Mouse (Mus musculus) intestine, embryonic 16.5 days (tissue): ENCODE measurements around the gene Fam222a. TPM values are rescaled to one million over a fixed set of nuclear protein-coding genes. Genes with fewer than 3 reads are reported as not detected.

Source experiments
- ATAC-seq: fragments of 200-750 bp; cut with Nextera tagmentation; 2 replicates; pipeline ENCODE4 v1.8.0; 2017; ENCODE audit warnings: moderate TSS enrichment, moderate library complexity
- H3K27ac ChIP-seq: fragments of 300-500 bp; sonication (generic); 2 replicates; pipeline ENCODE4 v1.5.1; 2014; ENCODE audit warnings: mild to moderate bottlenecking, low read length
- H3K27me3 ChIP-seq: fragments of 300-500 bp; sonication (generic); replicated peaks from 2 replicates; pipeline ENCODE4 v1.6.1; 2014; ENCODE audit warnings: low read length, control low read depth, mixed read lengths; ENCODE audit not compliant: control insufficient read depth, insufficient read depth
- H3K36me3 ChIP-seq: fragments of 300-500 bp; sonication (generic); 2 replicates; pipeline ENCODE4 v1.6.1; 2014; ENCODE audit warnings: low read length, control low read depth; ENCODE audit not compliant: control insufficient read depth, insufficient read depth
- H3K4me1 ChIP-seq: fragments of 300-500 bp; sonication (generic); 2 replicates; pipeline ENCODE4 v1.6.1; 2014; ENCODE audit warnings: low read length, control low read depth, mixed read lengths; ENCODE audit not compliant: control insufficient read depth, insufficient read depth
- H3K4me2 ChIP-seq: fragments of 300-500 bp; sonication (generic); 2 replicates; pipeline ENCODE4 v1.6.1; 2014; ENCODE audit warnings: low read depth, low read length, control low read depth
- H3K4me3 ChIP-seq: fragments of 300-500 bp; sonication (generic); 2 replicates; pipeline ENCODE4 v1.5.1; 2014; ENCODE audit warnings: mild to moderate bottlenecking, low read length
- H3K9ac ChIP-seq: fragments of 300-500 bp; sonication (generic); 2 replicates; pipeline ENCODE4 v1.6.1; 2014; ENCODE audit warnings: low read depth, low read length
- H3K9me3 ChIP-seq: fragments of 300-500 bp; sonication (generic); 2 replicates; pipeline ENCODE4 v1.6.1; 2016; ENCODE audit warnings: low read length, control low read depth; ENCODE audit not compliant: control insufficient read depth
- WGBS: fragments of 180-500 bp; shearing (Covaris S2); extraction: QIAGEN DNeasy Blood & Tissue Kit; methylation state at CpG from one replicate; pipeline ENCODE4 v1.1.7; 2014; 5-methylcytosine and 5-hydroxymethylcytosine counted together
- polyA plus RNA-seq: library from polyadenylated mRNA; unstranded; fragments of >200 nt; fragmentation: Nextera tagmentation; extraction: Ambion mirVana; gene quantifications from 2 replicates; pipeline ENCODE4 v1.2.1, GENCODE M21; 2015

Gene Fam222a
- polyA plus RNA-seq, 1 experiment from 2014 or later, result 3.9 TPM

- Histone ChIP-seq H3K9ac (no peak overlapping the region), H3K36me3 (no peaks in the 10 kb centered on the region), H3K4me2 (peak overlapping the region; percentile 27; the same call in 1 of the 2 replicates), H3K4me1 (peaks cover 53% of the 10 kb centered on the region), H3K4me3 (no peak overlapping the region), H3K27me3 (no peaks in the 10 kb centered on the region; the same call in 1 of the 2 replicates), H3K9me3 (no peaks in the 10 kb centered on the region), H3K27ac (0 out of 2 replicates have a peak overlapping the region, but pooled peaks have one; percentile 13)
- 74% methylated on average over 7 of the region's 7 CpGs for WGBS
- no peak for ATAC-seq
These were observed 7.7 kb downstream of the Fam222a start for GRCm38 (mm10) chr5:114575530-114575929.

DNA sequence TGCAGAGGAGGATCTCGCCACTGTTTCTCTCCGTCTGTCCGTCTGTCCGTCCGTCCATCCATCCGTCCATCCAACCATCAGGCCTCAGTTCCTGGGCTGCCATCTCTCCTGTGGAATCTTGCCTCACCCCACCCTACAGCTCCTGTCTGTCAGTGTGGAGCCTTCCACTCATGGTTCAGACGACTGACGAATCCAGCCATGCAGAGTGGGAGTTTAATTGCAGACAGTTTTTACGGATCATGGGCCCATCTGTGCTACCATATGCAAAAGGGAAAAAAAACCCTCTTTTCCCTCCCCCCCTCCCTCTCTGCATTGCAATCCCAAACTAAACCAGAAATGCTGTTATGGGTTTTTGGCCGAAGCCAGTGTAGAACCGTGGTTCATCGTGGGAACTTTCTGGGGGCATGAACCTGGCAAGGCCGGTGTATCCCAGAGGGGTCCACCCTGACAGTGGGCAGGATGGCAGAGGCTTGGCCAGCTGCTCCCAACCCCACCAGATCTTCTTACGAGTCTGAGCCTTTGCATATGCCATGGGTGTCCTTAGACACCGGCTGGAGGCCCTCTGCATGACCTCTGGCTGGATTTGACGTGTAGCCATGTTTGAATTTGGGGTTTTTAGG is 8.3 kb downstream of the Fam222a start:
- WGBS, result 86% methylated on average over 16 of the region's 16 CpGs
- Histone ChIP-seq H3K4me3 (no peak overlapping the region), H3K27ac (no peak overlapping the region), H3K9ac (no peak overlapping the region), H3K27me3 (no peaks in the 10 kb centered on the region; the same call in 1 of the 2 replicates), H3K4me2 (no peak overlapping the region), H3K9me3 (no peaks in the 10 kb centered on the region), H3K36me3 (no peaks in the 10 kb centered on the region), H3K4me1 (peaks cover 48% of the 10 kb centered on the region)
- no peak for ATAC-seq

- Histone ChIP-seq H3K9ac (no peak overlapping the region), H3K9me3 (no peaks in the 10 kb centered on the region), H3K4me2 (no peak overlapping the region), H3K4me3 (no peak overlapping the region), H3K27ac (no peak overlapping the region), H3K27me3 (no peaks in the 10 kb centered on the region), H3K36me3 (no peaks in the 10 kb centered on the region), H3K4me1 (peaks cover 30% of the 10 kb centered on the region)
- no peak for ATAC-seq
- WGBS, result 38% methylated on average over 20 of the region's 20 CpGs
These were observed 10.5 kb downstream of the Fam222a start for GRCm38 (mm10) chr5:114578361-114578760.

GRCm38 (mm10) chr5:114579714-114580357 is 12.0 kb downstream of the Fam222a start:
- H3K9me3 ChIP-seq, result no peaks in the 10 kb centered on the region
- no peak overlapping the region for H3K27ac ChIP-seq
- peaks cover 29% of the 10 kb centered on the region for H3K4me1 ChIP-seq
- WGBS, result 80% methylated on average over 8 of the region's 8 CpGs
- peak; percentile 25 for ATAC-seq
- no peaks in the 10 kb centered on the region for H3K27me3 ChIP-seq
- no peaks in the 10 kb centered on the region for H3K36me3 ChIP-seq
- no peak overlapping the region for H3K9ac ChIP-seq
- H3K4me3 ChIP-seq, result no peak overlapping the region
- H3K4me2 ChIP-seq, result no peak overlapping the region

GRCm38 (mm10) chr5:114581486-114581885 is 13.7 kb downstream of the Fam222a start:
- Histone ChIP-seq H3K36me3 (no peaks in the 10 kb centered on the region), H3K4me3 (no peak overlapping the region), H3K9ac (no peak overlapping the region), H3K4me2 (no peak overlapping the region), H3K4me1 (peaks cover 35% of the 10 kb centered on the region), H3K27me3 (no peaks in the 10 kb centered on the region), H3K9me3 (no peaks in the 10 kb centered on the region), H3K27ac (no peak overlapping the region)
- 72% methylated on average over 12 of the region's 12 CpGs for WGBS
- ATAC-seq, result no peak

DNA sequence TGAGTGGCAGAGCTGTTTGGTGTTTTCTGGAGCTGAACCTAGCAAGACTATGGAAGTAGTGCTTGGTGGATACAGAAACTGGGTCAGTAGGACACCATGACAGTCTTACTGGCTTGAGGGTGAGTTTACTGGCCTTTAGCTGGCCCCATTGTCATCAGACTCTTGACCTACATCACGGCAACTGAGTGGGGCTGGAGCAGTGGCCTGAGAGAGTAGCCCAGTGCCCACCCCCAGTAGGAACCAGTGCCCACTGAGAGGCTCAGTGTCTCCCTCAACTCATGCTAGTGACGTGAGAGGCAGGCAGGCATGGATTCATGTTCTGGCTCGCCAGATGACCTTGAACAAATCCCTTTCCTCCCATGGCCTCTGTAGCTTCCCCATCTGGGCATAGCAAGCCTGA is 15.2 kb downstream of the Fam222a start:
- Histone ChIP-seq H3K27ac (no peak overlapping the region), H3K9me3 (no peaks in the 10 kb centered on the region), H3K36me3 (no peaks in the 10 kb centered on the region), H3K9ac (no peak overlapping the region), H3K4me3 (no peak overlapping the region), H3K27me3 (no peaks in the 10 kb centered on the region), H3K4me1 (peaks cover 44% of the 10 kb centered on the region), H3K4me2 (no peak overlapping the region)
- WGBS, result 81% methylated on average over 3 of the region's 3 CpGs
- ATAC-seq, result no peak

DNA sequence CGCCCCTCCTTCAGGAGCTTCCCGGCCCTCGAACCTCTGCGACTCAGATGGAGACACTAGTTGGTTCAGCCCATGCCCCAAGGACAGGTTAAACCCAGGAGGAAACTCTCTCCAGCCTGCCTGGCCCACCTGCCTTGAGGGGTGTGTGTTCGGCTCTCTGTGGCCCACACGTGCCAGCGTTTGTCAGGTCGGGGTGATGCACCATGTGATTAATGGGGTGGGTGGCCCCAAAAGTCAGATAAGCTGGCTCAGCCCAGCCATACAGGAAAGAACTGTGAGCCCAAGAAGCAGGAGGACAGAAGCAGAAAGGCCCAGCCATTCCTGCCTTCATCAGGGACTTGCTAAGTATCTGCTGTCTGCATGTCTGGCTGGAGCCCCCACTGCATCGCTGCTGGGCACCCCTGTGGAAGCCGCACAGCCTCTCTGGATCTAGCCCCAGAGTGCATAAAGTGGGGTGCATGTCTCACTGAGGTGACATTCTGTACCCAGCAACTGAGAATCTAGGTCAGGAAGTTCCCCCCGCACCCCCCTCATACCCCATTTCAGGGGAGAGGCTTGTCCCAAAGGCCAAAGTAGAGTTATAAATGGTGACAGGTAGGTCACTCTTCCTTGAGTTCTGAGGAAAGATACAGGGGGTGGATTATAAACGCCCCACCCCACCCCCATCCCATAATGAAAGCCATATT is 15.8 kb downstream of the Fam222a start:
- H3K4me1 ChIP-seq, result peaks cover 49% of the 10 kb centered on the region
- 59% methylated on average over 12 of the region's 12 CpGs for WGBS

GRCm38 (mm10) chr5:114584293-114585104 is 16.7 kb downstream of the Fam222a start:
- no peak overlapping the region for H3K27ac ChIP-seq
- H3K9me3 ChIP-seq, result no peaks in the 10 kb centered on the region
- no peak overlapping the region for H3K9ac ChIP-seq
- no peak overlapping the region for H3K4me2 ChIP-seq
- H3K36me3 ChIP-seq, result no peaks in the 10 kb centered on the region
- no peak for ATAC-seq
- H3K4me3 ChIP-seq, result no peak overlapping the region
- H3K27me3 ChIP-seq, result no peaks in the 10 kb centered on the region
- H3K4me1 ChIP-seq, result peaks cover 58% of the 10 kb centered on the region
- WGBS, result 54% methylated on average over 14 of the region's 14 CpGs

More for the DNA sequence above, 15.8 kb downstream of the Fam222a start:
- H3K36me3 ChIP-seq, result no peaks in the 10 kb centered on the region
- no peak overlapping the region for H3K4me3 ChIP-seq
- H3K4me2 ChIP-seq, result no peak overlapping the region
- no peak overlapping the region for H3K9ac ChIP-seq
- ATAC-seq, result 0 out of 2 replicates have a peak, but pooled peaks have one; percentile 8
- H3K9me3 ChIP-seq, result no peaks in the 10 kb centered on the region
- H3K27me3 ChIP-seq, result no peaks in the 10 kb centered on the region
- H3K27ac ChIP-seq, result no peak overlapping the region

- ATAC-seq, result no peak
- no peak overlapping the region for H3K4me3 ChIP-seq
- 0 out of 2 replicates have a peak overlapping the region, but pooled peaks have one; percentile 37 for H3K9ac ChIP-seq
- H3K9me3 ChIP-seq, result no peaks in the 10 kb centered on the region
- peak overlapping the region; percentile 45 for H3K27ac ChIP-seq
- 19% methylated on average over 5 of the region's 5 CpGs for WGBS
- H3K4me2 ChIP-seq, result no peak overlapping the region
- no peaks in the 10 kb centered on the region for H3K27me3 ChIP-seq
- peaks cover 70% of the 10 kb centered on the region for H3K4me1 ChIP-seq
- H3K36me3 ChIP-seq, result no peaks in the 10 kb centered on the region
These were observed 17.9 kb downstream of the Fam222a start for GRCm38 (mm10) chr5:114585682-114586081.
